Mouse (Mus musculus): Measurements from ENCODE around the gene Ccl28.
"Not testable (repeated sequence)": the region's sequence is repeated elsewhere in the genome, so short reads cannot be mapped to it uniquely, and the experiment has no call there.

Ccl28 gene

DNA sequence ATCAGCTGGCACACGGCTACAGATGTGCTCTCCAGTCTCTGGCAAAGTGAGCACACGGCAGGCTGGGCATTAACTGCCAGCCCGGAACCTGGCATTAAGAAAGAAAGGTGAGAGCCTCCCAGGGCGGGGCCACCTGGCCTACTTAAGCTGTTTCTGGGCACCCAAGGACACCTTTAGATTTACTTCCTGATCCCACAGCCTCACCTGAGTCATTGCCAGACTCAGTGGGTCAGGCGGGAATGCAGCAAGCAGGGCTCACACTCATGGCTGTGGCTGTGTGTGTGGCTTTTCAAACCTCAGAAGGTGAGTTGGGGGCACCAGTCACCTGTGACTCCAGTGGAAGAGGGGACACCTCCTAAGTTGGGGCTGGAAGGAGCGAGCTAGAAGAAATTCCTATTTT is at the start of gene Ccl28:
Ccl28 (plus strand) TSS at position 186 of the 400 bp plus-strand sequence.
- DNase-seq = no peak

DNA sequence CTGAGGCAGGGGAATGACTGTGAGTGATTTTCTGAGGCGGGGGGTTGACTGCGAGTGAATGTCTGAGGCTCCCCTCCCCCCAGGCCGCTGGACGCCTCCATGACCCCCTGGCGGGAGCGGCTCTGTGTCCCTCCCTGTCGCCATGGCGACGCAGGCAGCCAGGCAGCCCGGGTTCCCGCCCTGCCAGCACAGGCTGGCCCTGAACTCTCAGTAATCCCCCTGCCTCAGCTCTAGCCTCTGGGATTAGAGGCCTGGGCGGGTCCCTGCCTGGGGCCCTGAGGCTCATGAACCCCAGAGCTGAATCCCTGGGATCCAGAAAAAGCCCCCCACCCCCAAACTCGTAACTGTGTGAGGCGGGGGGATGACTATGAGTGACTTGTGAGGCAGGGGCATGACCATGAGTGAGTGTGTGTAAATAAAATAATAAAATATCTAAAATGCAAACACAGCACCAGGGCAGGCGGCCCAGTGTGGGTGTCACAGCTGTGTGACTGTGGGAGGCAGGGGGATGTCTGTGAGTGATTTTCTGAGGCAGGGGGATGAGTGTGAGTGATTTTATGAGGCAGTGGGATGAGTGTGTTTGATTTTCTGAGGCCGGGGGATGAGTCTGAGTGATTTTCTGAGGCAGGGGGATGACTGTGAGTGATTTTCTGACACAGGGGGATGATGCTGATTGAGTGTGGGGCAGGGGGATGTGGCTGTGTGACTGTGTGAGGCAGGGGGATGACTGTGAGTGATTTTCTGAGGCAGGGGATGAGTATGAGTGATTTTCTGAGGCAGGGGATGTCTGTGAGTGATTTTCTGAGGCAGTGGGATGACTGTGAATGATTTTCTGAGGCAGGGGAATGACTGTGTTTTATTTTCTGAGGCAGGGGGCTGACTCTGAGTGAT is 27.1 kb upstream of the Ccl28 start:
- DNase-seq = peak; percentile 16

DNA sequence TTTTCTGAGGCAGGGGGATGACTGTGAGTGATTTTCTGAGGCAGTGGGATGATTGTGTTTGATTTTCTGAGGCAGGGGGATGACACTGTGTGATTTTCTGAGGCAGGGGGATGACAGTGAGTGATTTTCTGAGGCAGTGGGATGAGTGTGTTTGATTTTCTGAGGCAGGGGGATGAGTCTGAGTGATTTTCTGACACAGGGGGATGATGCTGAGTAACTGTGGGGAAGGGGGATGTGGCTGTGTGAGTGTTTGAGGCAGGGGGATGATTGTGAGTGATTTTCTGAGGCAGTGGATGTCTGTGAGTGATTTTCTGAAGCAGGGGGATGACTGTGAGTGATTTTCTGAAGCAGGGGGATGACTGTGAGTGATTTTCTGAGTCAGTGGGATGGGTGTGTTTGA is 25.2 kb upstream of the Ccl28 start:
- DNase-seq = not testable (repeated sequence)

DNA sequence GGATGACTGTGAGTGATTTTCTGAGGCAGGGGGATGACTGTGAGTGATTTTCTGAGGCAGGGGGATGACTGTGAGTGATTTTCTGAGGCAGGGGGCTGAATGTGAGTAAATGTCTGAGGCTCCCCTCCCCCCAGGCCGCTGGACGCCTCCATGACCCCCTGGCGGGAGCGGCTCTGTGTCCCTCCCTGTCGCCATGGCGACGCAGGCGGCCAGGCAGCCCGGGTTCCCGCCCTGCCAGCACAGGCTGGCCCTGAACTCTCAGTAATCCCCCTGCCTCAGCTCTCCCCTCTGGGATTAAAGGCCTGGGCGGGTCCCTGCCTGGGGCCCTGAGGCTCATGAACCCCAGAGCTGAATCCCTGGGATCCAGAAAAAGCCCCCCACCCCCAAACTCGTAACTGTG is 24.6 kb upstream of the Ccl28 start:
- DNase-seq = peak; percentile 11

DNA sequence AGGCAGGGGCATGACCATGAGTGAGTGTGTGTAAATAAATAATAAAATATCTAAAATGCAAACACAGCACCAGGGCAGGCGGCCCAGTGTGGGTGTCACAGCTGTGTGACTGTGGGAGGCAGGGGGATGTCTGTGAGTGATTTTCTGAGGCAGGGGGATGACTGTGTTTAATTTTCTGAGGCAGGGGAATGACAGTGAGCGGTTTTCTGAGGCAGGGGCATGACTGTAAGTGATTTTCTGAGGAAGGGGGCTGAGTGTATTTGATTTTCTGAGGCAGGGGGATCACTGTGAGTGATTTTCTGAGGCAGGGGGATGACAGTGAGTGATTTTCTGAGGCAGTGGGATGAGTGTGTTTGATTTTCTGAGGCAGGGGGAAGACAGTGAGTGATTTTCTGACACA is 24.1 kb upstream of the Ccl28 start:
- DNase-seq = not testable (repeated sequence)

DNA sequence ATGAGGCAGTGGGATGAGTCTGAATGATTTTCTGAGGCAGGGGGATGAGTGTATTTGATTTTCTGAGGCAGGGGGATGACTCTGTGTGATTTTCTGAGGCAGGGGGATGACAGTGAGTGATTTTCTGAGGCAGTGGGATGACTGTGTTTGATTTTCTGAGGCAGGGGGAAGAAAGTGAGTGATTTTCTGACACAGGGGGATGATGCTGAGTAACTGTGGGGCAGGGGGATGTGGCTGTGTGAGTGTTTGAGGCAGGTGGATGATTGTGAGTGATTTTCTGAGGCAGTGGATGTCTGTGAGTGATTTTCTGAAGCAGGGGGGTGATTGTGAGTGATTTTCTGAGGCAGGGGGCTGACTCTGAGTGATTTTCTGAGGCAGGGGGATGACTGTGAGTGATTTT is 23.5 kb upstream of the Ccl28 start:
- peak; percentile 30 for DNase-seq

DNA sequence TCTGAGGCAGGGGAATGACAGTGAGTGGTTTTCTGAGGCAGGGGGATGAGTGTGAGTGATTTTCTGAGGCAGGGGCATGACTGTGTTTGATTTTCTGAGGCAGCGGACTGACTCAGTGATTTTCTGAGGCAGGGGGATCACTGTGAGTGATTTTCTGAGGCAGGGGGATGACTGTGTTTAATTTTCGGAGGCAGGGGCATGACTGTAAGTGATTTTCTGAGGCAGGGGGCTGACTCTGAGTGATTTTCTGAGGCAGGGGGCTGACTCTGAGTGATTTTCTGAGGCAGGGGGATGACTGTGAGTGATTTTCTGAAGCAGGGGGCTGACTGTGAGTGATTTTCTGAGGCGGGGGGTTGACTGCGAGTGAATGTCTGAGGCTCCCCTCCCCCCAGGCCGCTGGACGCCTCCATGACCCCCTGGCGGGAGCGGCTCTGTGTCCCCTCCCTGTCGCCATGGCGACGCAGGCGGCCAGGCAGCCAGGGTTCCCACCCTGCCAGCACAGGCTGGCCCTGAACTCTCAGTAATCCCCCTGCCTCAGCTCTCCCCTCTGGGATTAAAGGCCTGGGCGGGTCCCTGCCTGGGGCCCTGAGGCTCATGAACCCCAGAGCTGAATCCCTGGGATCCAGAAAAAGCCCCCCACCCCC is 20.8 kb upstream of the Ccl28 start:
- DNase-seq = peak; percentile 62

DNA sequence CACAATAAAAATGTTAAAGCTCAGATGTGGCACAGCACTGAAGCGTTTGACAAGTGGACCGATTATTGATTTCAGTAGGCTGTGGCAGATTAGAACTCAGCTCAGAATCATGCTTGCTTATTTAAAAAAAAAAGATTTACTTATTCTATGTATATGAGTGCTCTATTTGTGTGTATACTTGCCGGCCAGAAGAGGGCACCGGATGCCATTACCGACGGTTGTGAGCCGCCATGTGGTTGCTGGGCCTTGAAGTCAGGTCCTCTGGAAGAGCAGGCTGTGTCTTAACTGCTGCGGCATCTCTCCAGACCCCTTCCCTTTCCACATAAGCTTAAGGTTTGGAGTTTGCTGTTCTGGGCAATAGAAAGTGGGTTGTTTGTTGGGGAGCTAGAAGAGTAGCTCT is 19.7 kb upstream of the Ccl28 start:
- DNase-seq = not testable (repeated sequence)

DNA sequence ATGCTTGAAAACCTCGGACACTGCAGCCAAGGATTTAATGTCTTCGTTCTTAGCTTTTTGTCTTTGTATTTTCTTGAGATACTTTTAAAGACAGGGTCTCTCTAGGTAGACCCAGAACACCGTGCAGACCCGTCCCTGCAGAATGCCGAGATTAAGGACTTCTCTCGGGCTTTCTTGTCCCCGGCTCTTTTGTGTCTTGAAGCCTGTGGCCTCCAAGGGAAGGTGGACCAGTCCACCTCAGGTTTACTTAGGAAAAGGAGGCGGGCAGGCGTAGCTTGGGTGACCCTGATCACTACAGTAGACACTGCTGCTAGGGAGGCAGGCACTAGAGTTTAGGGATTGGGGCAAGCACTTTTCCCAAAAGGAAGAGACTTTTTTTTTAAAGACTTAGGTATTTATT is 19.3 kb upstream of the Ccl28 start:
- DNase-seq = not testable (repeated sequence)

DNA sequence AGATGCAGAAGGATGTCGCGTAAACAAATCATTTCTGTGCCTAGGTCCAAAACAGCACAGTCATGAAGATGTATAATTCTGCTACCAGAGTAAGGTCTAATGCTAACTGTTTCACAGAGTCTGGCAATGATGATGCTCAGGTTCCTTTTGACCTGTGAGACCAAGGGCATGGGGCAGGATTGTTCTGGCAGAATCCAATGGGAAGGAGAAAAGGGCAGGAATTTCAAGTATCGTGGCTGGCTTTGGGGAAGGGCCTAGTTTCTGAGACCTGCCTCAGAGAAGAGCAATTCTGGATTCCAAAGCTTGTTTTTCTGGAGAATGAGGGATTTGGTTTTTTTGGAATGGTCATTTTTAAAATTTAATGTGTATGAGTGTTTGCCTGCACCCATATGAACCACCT is 4.8 kb upstream of the Ccl28 start:
- DNase-seq = no peak

DNA sequence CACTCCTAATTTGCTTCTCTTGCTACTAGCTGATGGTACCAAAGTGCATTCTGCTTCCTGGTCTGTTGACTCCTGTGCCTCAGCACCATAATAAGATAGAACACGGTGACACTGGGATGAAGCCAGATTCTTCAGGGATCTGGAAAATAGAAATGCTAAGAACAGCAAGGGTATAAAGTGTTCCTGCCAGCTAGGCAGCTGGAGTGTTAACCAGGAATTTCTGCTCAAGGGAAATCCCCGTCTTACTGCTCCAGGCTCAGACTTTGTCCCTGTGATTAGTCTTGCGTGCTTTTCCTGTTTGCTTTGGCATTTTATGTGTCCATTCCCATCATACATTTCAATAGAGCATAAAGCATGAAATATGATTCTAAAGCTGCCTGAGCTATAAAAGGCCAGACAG is 3.9 kb upstream of the Ccl28 start:
- DNase-seq = peak; percentile 22

DNA sequence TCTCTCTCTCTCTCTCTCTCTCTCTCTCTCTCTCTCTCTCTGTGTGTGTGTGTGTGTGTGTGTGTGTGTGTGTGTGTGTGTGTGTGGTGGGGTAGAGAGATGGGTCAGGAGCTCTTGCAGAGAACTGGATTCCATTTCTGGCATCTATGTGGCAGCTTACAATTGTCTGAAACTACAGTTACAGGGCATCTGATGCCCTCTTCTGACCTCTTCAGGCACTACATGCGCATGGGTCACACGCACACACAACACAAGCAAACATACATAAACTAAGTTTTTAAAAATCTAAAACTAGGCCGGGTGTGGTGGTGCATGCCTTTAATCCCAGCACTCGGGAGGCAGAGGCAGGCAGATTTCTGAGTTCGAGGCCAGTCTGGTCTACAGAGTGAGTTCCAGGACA is 2.3 kb downstream of the Ccl28 start:
- DNase-seq = not testable (repeated sequence)

DNA sequence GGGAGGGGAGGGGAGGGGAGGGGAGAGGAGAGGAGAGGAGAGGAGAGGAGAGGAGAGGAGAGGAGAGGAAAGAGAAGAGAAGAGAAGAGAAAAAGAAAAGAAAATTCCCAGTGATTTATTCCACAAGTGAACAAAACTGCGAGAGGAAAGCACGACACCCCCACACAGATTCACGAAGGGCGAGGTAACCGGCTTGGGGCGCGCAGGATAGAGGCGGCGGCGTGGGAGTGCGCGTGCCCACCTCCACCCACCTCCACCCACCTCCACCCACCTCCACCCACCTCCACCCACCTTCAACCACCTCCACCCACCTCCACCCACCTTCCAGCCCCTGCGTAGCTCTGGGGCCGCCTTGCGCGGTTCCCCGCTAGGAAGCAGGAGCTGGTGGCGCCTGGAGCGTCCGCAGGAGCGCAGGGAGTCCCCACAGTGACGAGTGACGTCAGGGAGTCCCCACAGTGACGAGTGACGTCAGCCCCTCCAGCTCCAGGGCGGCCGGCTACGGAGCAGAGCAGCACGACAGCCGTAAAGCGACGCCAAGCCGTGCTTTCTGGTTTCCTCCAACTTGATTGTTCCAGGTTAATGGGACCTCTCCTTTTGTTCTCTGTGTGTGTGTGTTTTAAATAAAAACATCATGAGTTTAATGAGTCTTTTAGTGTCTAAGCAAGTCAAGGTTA is 8.0 kb downstream of the Ccl28 start:
- DNase-seq = peak; percentile 89

DNA sequence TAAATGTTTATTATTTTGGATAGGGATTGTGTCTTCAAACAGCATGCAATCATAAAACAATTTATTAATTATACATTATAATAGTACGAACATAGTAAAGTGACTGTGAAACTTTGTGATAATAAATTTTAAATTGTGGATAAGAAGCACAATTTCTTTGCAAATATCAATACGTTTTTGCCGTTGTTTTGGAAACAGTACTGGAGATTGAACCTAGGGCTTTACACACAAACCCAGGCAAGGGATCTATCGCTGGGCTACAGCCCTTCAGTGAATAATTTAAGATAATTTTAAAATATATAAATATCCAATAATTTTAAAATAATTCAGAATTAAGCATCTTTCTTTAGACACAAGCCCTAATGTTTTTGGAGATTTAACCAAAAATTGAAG is 8.5 kb downstream of the Ccl28 start:
- no peak for DNase-seq

DNA sequence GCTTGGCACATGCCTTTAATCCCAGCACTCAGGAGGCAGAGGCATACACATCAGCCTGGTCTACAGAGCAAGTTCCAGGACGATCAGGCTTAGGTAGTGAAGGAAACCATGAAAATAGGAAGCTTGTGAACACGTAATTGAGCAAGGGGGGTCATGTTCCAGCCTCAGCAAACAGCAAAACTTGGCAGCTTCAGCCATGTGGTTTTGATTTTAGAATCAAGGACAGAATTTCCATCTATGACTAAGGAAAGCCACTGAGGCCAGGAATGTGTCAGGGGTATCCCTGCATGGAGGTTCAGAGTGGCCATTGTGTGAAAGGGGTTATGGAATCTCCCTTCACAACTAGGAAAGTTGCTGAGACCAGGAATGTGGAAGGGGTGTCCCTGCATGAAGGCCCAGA is 11.9 kb downstream of the Ccl28 start:
- DNase-seq = no peak

DNA sequence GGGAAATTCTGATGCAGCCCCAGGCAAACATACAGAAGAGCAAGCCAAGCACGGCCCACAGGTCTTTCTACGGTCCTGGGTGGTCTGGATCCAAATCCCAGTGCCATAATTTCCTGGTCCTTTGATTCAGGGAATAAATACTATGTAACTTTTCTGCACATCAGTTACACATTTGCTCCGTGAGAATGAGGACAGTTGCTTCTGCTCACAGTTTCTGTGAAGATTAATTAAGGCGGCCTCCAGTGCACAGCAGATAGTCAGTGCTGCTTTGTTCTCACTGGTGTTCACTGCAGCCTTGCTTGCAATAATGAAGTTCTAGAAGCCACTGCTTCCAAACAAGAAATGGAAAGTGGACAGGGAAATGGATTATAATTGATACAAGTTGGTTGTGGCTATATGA is 14.2 kb downstream of the Ccl28 start:
- DNase-seq = no peak

DNA sequence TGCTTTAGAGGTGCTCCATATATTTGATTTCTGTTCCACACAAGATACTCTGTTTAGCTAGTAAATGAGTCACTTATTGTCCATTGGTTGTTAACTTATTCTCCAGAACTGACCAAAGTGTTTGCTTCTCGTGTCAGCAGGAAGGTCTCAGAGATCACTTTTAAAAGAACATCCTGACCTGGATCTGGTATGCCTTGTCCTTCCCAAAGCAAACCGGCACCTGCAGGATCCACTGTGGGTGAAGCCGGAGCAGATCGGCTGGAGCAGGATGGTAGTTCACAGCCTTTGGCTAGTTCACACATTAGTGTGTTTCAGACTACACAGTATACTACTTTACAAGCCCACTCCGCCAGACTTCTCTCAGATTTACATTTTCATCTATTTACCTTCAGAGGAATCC is 14.8 kb downstream of the Ccl28 start:
- DNase-seq = no peak

DNA sequence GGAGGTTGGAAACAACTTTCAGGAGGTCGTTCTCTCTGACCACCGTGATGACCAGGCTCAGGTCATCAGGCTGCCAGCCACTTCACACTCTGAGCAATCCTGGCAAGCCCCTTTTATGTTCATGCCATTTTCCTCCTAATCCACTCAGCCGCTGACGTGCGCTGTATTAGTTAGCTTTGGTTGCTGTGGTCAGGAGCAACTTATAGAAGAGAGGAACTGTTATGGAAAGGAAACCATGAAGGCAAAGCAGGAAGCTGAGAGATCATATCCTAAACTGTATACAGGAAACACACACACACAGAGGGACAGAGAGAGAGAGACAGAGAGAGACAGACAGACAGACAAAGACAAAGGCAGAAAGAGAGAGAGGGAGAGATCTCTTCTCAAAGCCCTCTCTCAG is 15.7 kb downstream of the Ccl28 start:
- no peak for DNase-seq

DNA sequence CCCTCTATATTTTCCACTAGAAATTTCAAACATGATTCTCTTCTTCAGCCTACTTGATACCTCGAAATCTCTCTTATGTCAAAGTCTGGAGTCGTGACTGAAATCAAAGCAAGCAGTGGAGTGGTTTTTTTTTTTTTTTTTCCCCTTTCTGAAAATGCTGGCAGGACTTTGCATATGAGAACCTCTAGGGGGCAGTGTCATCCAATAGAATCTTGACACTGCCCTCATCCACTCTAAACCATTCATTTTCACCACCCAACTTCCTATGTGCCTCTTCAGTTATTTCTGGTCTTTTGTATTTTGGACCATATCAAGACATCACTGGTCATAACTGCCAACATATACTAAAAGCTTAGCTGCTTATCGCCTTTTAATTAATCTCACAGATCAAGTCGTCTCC is 16.9 kb downstream of the Ccl28 start:
- DNase-seq = no peak

DNA sequence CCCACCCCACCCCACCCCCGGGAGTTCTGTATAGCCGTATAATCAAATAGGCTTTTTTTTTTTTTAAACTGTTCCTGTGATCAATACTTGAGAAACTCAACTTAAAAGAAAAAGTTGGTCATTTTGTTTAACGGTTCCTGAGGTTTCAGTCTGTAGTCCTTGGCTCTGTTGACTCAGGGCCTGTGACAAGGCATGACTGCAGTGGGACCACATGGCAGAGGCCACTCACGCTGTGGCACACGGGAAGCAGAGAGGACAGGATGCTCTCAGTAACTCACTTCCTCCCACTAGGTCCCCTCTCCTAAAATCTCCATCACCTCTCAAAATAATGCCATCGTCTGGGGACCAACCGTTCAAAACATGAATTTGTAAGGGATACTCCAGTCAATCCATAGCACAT is 17.5 kb downstream of the Ccl28 start:
- DNase-seq = no peak

DNA sequence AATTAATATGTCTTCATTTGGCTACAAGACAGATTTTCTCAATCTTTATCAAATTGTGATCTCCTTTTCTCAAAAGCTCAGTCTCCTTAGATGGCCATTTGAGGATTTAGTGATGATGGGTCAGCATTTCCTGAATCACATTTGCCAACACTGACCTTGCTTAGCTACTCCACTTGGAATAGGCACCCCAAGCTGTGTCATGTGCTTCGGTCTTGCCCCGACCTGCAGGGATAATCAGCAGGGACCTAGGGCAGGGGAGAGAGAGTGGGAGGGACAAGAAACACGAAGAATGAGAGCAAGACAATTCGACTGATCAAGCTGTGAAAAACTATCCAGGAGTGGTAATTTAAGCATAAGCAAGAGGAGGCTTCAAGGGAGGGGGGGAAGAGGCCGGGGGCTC is 21.1 kb downstream of the Ccl28 start:
- no peak for DNase-seq

DNA sequence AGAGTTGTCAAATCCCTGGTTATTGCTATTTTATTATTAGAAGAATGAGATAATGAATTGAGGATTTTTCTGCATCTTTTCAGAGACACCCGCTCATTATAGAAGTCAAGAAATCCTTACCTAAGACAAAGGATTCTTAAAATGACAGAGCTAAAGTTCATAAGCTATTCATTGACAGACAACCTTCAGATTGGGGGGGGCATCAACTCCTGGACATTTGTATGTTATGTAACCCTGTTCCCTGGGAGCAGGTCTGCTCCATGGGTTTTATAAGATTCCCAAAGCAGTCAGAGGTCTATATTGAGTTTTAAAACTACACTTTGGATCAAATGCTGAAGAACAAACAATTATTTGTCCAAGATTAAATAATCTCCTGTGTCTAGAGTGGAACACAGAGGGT is 22.9 kb downstream of the Ccl28 start:
- no peak for DNase-seq

DNA sequence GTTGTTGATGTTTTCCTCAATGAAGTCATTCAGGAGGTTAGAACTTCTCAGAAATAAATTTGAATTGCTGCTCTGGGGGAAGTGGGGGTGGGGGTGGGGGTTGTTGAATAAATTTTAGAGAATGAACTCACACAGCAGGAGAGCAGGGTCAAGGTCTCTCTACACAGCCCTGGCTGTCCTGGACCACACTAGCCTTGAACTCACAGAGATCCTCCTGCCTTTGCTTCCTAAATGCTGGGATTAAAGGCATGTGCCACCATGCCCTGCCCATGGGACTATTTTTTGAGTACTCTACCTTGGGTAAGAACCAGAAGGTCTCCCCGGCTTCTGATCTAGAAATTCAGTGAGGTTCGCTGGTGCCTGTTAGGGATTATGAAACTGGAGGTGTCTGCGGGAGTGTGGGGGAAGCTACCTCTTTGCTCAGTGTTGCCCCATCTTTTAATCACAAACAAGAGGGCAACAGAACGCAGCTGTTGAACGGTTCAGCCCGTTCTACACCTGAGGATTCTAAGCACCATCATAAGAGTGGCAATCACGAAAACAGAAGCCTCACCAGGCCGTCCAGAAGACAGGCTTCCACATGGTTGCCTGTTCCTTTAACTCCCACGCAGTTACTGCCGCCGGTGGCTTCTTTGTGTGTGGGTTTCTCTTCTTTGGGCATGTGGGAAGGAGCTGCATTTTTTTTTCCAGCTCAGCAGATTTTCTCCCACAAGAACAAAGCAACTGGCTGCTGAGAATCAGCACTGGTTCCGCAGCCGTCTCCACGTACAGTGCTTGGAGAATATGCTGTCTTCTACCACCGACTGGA is 25.5 kb downstream of the Ccl28 start:
- peak; percentile 73 for DNase-seq

All from layer of hippocampus, adult 9-11 months (tissue).